Mouse (Mus musculus): ENCODE results near the gene Lgr6. TPM values are rescaled to one million over a fixed set of nuclear protein-coding genes. Genes with fewer than 3 reads are reported as not detected.

Gene Lgr6
- total RNA-seq, 2 experiments from 2014 or later: 14.6 to 17.5 TPM

DNA sequence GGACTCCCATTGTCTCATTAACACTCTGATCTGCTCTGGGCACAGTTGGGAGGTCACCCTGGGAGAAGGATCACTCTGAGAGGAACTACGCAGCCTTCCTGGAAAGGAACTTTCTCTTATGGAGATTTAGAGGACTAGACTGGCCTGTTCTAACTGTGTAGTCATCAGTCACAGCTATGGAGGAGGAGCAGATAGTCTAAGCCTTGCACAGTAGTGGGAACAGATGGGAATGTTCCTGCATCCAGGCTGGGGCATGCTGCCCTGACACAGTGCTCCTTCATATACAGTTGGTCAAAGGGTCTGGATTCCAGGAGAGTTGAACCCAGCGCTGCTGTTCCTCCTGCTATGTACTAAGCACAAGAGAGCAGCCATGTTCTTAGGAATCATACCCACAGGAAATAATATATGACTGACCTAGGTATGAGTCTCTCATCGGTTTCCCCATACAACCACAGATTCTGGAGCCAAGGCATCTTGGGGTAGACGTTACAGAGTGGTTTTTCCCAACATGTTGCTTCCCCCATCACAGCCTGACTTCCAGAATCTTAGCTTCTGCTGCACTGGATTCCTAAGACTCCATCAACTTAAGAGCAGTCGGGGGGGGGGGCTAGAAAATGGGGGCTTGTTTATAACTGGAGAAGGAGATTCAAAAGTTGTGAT, 84.7 kb downstream of the Lgr6 start:
- intact Hi-C loops (cut with DNase I): no loop called here
- DNase-seq (ENCODE audit: low spot score): no peak

DNA sequence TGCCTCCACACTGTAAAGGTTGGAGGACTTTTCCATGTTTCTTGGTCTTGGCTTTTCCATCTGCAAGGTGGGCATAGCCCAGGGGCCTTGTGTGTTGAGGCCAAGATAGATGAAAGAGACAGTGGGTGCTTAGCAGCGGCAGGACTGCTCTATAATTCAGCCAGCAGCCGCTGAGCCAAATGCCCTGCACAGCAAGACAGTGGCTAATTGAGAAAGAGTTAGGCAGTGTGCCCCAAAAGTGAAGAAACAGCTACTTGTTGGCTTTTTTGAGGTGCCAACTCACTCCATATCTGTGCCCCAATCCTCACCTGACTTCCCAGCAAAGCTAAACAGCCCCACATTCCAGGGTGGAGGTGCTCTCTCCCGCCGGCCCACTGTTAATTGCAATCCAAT, 85.3 kb downstream of the Lgr6 start:
- DNase-seq (ENCODE audit: low spot score): no peak
- intact Hi-C loops (cut with DNase I): no loop called here

DNA sequence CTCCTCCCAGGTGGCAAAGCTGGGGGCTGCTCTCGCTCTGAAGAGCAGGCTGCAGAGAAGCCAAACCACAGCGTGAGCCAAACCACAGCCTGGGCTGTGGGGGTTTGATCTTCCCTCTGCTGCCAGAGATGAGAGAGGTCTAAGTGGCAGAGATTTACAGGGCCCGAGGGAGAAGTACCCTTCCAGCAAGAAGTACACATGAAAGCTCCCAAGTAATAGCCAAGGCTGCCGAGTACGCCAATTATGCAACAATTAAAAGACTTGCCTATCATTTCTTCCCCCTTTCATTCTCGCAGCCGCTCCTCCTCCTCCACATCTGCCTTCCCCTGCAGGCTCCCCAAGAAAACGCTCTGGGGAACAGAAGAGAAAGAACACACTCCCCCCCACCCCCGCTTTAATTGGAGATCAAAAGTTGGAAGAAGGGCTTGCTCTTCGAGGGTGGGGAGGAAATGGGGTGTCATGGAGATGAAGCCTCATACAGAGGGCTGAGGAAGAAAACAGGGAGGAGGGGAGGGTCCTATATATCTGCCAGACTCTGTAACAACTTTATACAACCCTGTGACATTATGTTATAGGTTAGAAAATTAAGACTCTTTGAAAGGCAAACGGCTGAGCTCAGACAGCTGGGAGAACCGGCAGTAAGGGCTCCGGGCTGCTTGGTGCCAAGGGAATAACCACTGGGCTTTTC, 85.8 kb downstream of the Lgr6 start:
- no peak for DNase-seq (ENCODE audit: low spot score)
- intact Hi-C loops (cut with DNase I): no loop called here

DNA sequence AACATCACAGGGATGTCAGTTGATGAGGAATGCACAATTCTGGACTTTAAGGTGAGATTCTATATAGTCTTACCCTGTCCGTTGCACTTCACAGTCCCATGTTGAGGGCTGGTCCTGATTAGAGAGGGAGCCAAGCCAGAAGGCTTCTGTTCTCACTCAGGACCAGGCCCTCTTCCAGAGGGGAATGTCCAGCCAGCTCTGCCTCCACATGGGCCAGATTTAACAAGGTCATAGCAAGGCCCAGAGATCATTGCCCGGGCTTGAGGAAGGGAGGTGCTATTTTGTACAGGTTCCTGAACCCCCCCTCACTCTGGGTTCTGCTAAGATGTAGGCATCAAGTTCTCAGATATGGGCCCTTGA, 87.4 kb downstream of the Lgr6 start:
- peak; percentile 26 for DNase-seq (ENCODE audit: low spot score)
- intact Hi-C loops (cut with DNase I): no loop called here

DNA sequence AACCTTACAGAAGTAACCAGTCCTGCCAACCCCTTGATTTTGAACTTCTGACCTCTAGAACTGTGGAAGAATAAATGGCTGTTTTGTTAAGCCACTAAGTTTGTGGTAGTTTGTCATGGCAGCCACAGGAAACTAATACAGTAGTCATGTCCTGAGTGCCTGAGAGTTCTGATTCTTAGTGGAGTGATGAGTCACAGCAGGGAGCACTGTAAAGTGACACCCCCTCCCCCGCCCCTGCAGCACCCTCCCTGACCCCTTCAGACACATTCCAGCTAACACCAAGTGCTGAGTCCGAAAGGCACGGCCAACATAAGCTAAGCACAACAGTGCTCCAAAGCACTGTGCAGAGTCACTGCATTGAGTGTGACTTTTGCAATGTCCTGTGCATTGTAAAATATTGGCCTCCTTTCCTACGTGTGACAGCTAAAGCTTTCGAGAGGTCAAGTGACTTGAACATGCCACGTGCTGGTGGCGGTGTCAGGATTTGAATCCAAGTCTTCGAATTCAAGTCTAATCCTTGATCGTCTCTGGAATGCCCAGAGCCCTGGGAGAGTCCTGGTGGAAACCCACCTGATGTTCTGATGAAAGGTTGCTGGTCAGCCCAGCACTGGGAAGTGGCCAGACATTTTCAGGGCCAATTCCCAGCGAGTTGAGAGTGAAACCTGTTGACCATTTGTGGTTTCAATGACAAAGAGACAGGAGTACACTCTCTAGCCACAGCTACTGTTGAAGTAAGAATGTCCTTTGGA, 88.0 kb downstream of the Lgr6 start:
- no peak for DNase-seq (ENCODE audit: low spot score)
- intact Hi-C loops (cut with DNase I): no loop called here

DNA sequence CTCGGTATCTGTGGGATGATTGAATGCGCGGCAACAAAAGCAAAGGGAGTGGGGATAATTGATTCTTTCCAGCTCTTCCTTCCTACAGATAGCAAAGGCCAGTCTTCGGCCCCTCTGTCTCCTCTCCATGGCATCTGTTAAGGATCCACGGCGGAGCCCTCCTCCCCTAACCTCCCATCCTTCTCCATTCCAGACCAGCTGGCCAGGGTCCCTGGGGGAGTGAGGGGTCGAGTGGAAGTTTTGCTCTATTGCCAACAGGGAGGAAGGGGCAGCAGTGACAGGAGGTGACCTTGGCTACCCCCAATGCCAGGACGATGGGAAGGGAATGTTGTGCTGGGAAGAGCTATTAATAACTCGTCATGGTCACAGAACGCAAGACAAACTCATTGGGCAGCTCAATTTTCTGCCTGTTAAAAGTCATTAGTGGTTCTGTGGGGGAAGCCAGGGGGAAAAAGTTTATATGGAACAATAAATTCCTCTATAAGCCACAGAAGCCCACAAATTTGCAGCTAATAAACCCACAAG, 90.1 kb downstream of the Lgr6 start:
- intact Hi-C loops (cut with DNase I): no loop called here
- no peak for DNase-seq (ENCODE audit: low spot score)

DNA sequence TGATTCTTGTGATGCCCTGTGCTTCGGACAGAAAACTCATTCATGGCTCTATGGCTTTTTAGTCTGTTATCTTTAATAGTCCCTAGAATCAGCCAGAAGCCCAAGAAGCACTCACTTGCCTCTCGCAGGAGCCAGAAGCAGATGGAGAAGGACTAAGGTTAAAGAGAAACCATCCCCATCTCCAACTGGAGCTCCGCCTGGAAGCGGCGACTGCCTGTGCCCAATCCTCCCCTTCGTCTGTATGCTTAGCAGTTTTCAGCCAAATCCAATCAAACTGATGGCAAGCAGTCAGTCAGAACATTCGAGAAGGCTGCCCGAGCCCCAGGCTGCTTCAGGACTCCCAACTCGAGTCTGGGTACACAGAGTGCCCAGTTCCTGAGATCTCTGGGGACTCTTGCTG, 92.6 kb downstream of the Lgr6 start:
- DNase-seq (ENCODE audit: low spot score): no peak
- intact Hi-C loops (cut with DNase I): no loop called here

DNA sequence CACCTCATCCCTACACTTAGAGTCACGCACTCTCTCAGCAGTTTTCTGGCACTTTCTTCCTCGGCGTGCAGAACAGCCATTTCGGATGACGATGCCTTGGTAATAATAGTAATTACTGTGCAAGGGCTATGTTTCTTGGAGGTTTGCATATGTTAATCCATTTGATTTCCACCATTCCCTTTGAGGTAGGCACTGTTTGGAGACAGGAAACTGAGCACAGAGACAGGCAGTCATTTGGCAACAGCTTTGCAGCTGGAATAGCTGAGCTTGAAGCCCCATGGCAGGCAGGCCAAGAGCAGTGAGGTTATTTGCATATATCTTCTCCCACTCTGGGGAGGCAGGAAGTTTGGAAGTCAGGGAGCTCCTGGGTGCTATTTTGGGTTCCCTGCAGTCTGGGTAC, 93.2 kb downstream of the Lgr6 start:
- intact Hi-C loops (cut with DNase I): no loop called here
- DNase-seq (ENCODE audit: low spot score): no peak

DNA sequence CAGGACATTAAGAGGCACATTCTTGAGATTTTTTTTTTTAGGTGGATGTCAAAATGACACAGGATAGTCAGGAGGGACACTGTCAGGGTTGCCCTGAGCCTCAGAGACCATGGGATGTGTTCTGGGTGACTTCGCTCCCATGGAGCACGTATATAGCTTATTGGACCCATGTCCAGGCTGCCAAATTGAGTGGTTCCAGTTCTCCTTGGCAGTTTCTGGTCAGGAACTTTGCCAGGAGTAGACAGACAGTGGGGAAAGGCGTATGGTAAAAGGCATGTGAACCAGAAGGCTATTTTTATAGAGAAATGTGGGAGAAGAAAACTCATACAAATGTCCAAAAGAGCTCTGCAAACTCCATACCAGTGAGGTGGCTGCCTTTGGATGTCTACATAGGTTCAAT, 95.2 kb downstream of the Lgr6 start:
- intact Hi-C loops (cut with DNase I): no loop called here
- DNase-seq (ENCODE audit: low spot score): no peak

DNA sequence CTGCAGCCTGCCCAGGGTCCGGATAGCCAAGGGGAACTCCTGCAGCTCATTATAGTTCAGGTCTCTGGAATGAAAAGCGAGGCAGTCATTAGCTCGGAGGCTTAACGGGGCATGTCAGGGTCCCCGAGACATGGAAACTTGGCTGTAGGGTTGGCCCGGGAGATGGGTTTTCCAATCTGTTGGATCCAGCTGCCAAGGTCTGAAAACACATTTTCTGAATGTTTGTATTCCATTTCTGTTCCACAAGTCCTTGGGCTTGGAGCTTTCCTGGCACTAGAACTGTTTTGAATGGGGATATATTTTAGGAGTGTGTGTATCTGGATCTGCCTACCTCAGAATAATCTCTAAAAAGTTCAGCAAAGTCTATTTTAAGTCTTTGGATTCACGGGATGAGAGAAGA, 99.4 kb downstream of the Lgr6 start:
- intact Hi-C loops (cut with DNase I): no loop called here
- peak; percentile 12 for DNase-seq (ENCODE audit: low spot score)

DNA sequence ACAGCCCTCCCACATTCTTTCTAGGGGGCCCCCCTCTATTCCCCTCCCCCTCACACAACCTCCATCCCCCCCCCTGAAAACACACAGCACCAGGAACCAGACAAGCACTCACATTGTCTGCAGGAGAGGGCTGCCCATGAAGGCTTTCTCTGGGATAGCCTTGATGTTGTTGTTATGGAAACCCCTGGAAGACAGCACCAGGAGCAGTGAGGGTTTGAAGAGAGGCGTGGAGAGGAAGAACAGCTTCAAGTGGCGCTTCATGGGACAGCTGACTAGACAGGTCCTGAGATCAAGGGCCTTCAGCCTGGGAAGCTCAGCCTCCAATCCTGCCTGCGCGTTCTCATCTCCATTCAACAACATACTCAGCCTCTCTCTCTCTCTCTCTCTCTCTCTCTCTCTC, 101.7 kb downstream of the Lgr6 start:
- no peak for DNase-seq (ENCODE audit: low spot score)
- intact Hi-C loops (cut with DNase I): no loop called here

DNA sequence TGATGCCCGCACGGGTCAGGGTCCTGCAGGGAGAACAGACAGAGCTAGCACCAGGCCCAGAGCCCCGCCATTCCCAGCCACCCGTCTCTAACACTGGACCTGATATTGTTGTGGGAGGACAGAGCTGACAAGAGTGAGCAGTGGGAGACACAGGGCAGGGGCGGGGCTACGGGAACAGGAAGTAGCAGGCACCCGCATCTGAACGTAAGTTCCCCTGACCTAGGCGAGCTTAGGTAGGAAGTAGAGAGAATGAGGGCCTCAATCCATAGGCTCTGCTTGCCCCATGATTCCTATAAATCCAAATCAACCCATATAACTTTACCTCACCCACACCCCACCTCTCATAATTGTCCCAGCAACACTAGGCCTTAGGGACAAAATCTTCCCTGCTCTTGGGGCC, 104.5 kb downstream of the Lgr6 start:
- intact Hi-C loops (cut with DNase I): no loop called here

DNA sequence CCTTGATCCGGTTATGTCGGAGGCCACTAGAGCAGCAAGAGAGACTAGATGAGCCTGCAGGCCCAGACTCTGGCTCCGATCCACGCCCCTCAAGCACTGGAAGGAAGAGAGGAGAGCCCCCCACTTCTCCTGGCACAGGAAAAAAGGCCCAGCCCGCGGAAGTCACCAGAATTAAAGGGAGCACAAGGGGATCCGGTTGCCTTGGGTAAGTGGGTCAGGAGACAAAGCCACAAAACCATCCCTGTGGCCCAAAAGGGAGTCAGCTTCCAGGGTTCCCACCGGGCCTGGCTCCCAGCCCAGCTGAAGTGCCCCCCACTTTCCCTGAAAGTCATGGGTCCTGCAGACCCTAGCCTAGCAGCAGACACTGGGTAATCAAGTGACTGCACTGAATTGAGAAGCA, 106.8 kb downstream of the Lgr6 start:
- intact Hi-C loops (cut with DNase I): no loop called here
- no peak for DNase-seq (ENCODE audit: low spot score)

More for the DNA sequence above, 104.5 kb downstream of the Lgr6 start:
- no peak for DNase-seq (ENCODE audit: low spot score)

DNA sequence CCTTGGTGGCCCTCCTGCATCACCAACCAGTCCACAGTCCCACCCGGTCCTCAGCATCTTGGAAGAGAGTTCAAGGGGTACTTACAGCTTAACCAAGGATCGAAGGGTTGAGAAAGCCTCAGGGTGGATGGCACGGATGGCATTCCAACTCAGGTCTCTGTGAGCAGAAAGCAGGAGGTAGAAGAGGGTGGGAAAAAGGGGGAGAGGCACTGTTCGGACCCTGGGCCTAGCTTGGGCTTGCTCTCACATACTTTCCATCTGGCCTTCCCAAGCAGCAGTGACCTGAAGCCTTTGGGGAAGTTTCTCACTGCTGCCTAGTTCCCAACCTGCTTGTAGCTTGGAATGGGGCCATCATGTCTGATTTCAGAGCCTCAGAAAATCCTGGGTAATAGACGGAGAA, 107.5 kb downstream of the Lgr6 start:
- DNase-seq (ENCODE audit: low spot score): no peak
- intact Hi-C loops (cut with DNase I): no loop called here

DNA sequence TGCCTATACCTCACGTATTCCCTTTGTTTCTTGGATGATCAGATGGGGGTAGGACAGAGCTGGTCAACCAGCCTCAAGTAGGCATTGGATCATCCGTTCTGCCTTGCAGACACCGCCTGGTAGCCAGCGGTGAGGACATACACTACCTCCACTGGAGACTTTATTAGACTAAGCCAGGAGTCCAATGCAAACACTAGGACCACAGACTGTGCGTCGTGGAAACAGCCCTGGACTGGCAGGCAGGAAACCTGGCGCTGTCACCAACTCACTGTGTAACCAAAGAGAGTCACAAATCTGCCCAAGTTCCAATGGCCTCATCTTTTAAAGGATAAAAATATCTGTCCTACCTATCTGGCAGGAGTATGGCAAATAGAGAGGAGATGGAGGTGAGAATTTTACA, 108.6 kb downstream of the Lgr6 start:
- intact Hi-C loops (cut with DNase I): no loop called here
- no peak for DNase-seq (ENCODE audit: low spot score)

DNA sequence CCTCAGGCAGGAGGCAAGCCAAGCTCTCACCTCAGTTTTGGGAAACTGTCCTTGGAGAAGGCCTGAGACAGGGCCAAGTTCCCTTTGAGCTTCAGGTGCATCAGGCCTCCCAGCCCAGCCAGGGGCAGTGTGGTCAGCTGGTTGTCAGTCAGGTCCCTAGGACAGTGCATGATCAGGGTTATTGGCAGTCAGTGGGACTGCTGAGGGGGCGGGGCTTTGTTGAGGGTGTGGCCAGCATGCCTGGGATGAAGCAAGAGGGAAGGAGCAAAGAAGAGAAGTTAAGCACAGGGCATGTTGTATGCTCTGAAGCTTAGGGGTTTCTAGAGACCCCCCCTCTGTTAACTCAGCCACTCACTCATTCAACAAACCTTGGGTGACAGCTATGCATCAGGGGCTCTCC, 109.1 kb downstream of the Lgr6 start:
- intact Hi-C loops (cut with DNase I): no loop called here
- DNase-seq (ENCODE audit: low spot score): no peak

DNA sequence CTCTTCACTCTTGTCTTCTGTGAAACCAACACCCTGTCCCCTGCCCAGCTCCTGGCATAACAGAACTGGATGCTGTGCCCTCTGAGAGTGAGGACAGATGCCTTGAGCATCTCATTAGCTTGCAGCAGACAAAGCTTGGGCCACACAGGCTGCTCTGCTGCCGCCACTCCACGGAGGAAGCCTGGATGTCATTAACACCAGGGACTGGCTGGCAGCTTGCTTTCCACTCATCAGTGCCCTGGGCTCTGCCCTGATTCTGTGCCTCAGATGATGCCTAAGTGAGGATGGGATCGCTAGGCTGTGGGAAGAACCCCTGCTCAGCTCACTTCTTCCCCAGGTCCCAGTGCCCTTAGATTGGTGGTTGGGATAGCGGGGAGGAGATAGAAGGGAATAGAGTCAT, 109.6 kb downstream of the Lgr6 start:
- DNase-seq (ENCODE audit: low spot score): no peak
- intact Hi-C loops (cut with DNase I): no loop called here

DNA sequence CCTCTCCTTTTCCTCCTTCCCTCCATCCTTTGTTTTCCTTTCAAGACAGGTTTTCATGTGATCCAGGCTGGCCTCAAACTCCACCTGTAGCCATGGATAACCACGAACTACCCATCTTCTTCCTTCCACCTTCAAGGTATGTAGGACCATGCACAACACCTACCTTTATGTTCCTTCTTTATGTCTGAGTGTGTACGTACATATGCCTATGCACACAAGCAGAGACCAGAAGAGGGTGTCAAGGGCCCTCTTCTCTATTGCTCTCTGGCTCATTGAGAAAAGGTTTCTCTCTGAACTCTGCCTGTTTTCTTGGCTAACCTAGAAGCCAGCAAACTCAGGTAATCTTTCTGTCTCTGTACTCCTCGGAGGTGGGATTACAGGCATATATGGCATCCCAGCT, 110.3 kb downstream of the Lgr6 start:
- no peak for DNase-seq (ENCODE audit: low spot score)
- intact Hi-C loops (cut with DNase I): no loop called here

DNA sequence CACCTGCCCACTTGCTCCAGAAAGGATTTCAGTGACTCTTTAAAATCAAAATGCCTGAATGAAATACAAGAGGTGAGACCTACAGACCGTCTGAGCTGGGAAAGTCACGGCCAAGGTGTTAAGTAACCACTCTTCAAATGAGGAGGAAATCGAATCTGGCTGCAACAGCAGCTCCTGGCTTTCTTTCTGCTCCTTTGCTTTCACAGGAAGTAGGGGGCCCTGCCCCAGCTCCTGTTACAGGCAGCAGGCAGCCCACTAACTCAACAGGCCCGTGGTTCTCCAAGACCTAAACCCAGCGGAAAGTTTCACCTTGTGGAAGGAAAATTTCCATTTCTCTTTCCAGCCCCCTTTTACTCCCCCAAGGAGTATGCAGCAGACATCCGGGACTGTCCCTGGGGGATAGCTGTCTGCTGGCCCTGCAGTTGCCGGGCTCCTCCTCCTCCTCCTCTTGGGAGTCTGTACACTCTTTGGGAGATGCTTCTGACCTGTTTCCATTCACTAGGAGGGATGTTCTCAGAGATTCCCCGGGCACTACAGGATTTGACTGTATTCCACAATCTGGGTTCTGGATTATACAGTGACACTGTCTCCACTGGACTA, 112.9 kb downstream of the Lgr6 start:
- no peak for DNase-seq (ENCODE audit: low spot score)
- intact Hi-C loops (cut with DNase I): no loop called here

DNA sequence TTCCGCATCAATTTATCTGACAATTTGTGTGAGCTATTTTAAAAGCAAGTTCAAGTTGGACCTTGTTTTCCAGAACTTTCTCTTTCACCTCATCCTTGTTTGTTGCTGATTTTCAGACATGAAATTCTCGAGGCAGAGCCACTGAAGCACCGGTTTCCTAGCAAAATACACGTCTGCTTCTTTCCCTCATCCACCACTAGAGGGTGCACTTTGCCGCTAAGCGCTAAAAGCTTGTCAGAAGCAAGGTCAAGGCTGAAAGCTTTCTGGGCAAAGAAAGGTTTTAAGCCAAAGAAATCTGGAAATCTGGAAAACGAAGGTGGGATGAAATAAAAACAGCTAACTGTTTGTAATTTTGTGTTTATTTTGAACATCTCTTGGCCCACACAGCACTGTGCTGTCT, 115.7 kb downstream of the Lgr6 start:
- peak; percentile 14 for DNase-seq (ENCODE audit: low spot score)
- intact Hi-C loops (cut with DNase I): loop anchor here (1.0 to 10.0 kb wide), 2 partner anchors 117 to 375 kb away; no protein-coding TSS in a partner anchor

DNA sequence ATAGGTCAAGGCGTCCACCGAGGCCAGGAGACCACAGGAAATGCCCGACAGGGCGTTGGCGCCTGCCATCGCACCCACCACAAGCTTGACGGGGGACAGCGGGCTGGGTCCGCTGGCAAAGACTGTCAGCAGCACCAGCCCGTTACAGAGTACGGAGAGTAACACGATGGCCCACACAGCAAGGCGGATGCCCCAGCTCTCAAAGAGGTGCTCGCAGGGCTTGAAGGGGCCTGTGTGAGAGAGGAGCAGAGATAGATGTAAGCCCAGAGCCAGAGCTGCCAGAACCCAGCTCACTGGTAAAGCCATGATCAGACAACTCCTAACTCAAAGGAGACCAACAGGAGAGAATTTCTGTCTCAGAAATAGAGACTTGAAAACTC, 117.1 kb downstream of the Lgr6 start:
- intact Hi-C loops (cut with DNase I): loop anchor here (10.0 kb wide), 1 partner anchor 377 kb away; no protein-coding TSS in a partner anchor
- no peak for DNase-seq (ENCODE audit: low spot score)
